Mouse (Mus musculus) spleen, adult 2 months (tissue): ENCODE results near the gene Gm20388. TPM values are rescaled to one million over a fixed set of nuclear protein-coding genes. Genes with fewer than 3 reads are reported as not detected.

Experiments
- DNase-seq, 2 experiments: peaks; one replicate each; pipeline versions ENCODE4 v3.0.0 to v3.0.0-alpha.2; 2012 to 2021; ENCODE audit warnings: low spot score in 2 of 2, low read depth in 1 of 2
- H3K27ac ChIP-seq: fragments of 200-500 bp; 2 replicates; pipeline ENCODE4 v1.5.1; 2012; ENCODE audit warnings: low read length, inconsistent platforms; ENCODE audit not compliant: insufficient read depth
- H3K27me3 ChIP-seq: fragments of 200-500 bp; 2 replicates; pipeline ENCODE4 v1.6.1; 2012; ENCODE audit warnings: mild to moderate bottlenecking, moderate library complexity, low read length, inconsistent platforms; ENCODE audit not compliant: control insufficient read depth, insufficient read depth
- H3K36me3 ChIP-seq: fragments of 200-500 bp; 2 replicates; pipeline ENCODE4 v1.6.1; 2012; ENCODE audit warnings: mild to moderate bottlenecking, low read length, inconsistent platforms; ENCODE audit not compliant: control insufficient read depth, insufficient read depth
- H3K4me1 ChIP-seq: fragments of 200-500 bp; 2 replicates; pipeline ENCODE4 v1.6.1; 2011; ENCODE audit warnings: inconsistent platforms; ENCODE audit not compliant: control insufficient read depth, insufficient read depth, insufficient read length
- H3K4me3 ChIP-seq: fragments of 200-500 bp; 2 replicates; pipeline ENCODE4 v1.5.1; 2011; ENCODE audit warnings: mild to moderate bottlenecking, inconsistent platforms; ENCODE audit not compliant: insufficient read depth, insufficient read length; ENCODE audit errors: extremely low read depth
- CTCF ChIP-seq: fragments of 200-500 bp; IDR thresholded peaks from 2 replicates; pipeline ENCODE4 v1.5.1; 2011; ENCODE audit warnings: mild to moderate bottlenecking, inconsistent platforms; ENCODE audit not compliant: insufficient read depth, insufficient read length, insufficient replicate concordance; ENCODE audit errors: extremely low read depth
- POLR2A ChIP-seq: fragments of 200-500 bp; IDR thresholded peaks from 2 replicates; pipeline ENCODE4 v1.6.1; 2011; ENCODE audit warnings: low read depth, low read length, inconsistent platforms
- WGBS: fragments of 180-500 bp; shearing (Covaris S2); methylation state at CpG from one replicate; pipeline ENCODE4 v1.1.7; 2018; 5-methylcytosine and 5-hydroxymethylcytosine counted together
- polyA plus RNA-seq: library from polyadenylated mRNA; depleted of rRNA; stranded (reverse); fragments of >200 nt; gene quantifications from 2 replicates; pipeline ENCODE4 v1.2.3, GENCODE M21; 2012

The Gm20388 gene
- polyA plus RNA-seq, 1 experiment = 26.1 TPM

DNA sequence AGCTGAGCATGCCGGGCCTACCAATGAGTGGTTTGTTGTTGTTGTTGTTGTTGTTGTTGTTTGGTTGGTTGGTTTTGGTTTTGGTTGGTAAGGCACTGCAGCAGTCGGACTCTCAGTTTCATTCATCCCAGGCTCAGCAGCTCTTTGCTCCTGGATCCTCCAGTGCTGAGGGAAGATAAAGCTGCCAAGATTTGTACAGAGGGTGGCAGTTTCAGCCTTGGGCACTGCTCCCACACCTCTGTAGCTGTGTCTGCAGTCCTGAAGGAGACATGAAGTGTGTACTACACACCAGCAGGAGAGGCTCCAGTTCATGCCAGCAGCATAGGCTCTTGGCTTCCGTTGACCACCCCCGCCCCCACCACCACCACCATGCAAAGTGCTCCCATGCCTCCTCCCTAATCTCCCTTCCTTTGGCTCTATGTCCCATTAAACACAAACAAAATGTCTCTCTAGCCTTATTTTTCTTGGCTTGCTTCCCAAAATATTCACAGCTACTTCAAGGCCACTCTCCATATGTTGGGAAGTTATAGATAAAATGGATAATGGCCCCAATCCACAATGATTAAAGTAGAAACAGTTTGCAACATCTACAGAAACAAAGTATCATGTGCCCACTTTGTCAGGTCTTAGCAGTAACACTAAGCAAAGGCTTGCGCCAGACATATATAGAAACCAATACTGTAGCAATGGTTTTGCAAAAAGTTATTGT lies 3740.9 kb downstream of the Gm20388 start:
- Histone ChIP-seq H3K27me3 (peaks cover 14% of the 10 kb centered on the region), H3K36me3 (no peaks in the 10 kb centered on the region), H3K27ac (no peak overlapping the region), H3K4me3 (no peak overlapping the region), H3K4me1 (no peaks in the 10 kb centered on the region)
- no peak for TF ChIP-seq CTCF
- no peak for TF ChIP-seq POLR2A
- no peak for DNase-seq
- whole genome bisulfite sequencing = 82% methylated on average over 5 of the region's 5 CpGs

GRCm38 (mm10) chr8:123652641-123653040 lies 3742.0 kb downstream of the Gm20388 start:
- 67% methylated on average over 4 of the region's 4 CpGs for WGBS
- Histone ChIP-seq H3K4me3 (no peak overlapping the region), H3K27ac (no peak overlapping the region), H3K27me3 (peaks cover 14% of the 10 kb centered on the region), H3K36me3 (no peaks in the 10 kb centered on the region), H3K4me1 (no peaks in the 10 kb centered on the region)
- no peak for DNase-seq
- no peak for TF ChIP-seq POLR2A
- TF ChIP-seq CTCF = no peak

DNA sequence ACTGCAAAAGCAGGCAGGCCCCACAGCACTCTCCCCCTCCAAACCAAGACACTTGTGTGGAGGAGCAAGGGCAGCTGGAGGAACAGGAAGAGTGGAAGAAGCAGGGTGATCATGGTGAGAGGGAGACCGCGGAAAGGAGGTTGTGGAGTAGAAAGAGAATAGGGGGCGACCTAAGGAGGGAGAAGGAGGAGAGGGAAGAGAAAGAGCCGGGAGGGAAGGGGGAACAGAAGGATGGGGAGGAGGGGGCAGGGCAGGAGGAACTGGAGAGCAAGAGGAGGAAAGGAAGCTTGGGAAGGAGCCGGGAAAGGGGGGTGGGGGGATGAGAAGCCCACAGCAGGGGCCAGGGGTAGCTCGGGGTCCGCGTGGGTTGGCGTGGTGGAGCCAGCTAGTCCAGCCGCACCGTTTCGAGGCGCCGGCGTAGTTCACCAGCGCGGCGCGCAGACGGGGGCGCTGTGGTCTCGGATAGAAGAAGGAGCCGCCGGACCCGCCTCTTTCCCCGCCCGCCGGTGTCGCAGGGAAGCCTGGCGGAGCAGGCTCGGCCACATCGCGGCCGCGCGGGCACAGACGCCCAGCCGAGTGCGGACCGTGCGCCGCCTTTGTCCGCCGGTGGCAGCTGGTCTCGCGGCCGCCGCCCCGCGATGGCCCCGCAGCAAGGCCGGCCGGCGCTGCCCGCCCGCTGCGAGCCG lies 3742.8 kb downstream of the Gm20388 start, which contains the start of gene Rhou:
Gene Rhou (plus strand): TSS at position 622 of the 686 bp plus-strand sequence.
- peak in 1 of 2 experiments; percentile 46 for DNase-seq

GRCm38 (mm10) chr8:123653994-123654569 lies 3743.4 kb downstream of the Gm20388 start:
- TF ChIP-seq POLR2A = no peak
- TF ChIP-seq CTCF = no peak
- H3K27ac ChIP-seq = no peak overlapping the region
- H3K4me1 ChIP-seq = no peaks in the 10 kb centered on the region
- no peak for DNase-seq
- peak overlapping the region; percentile 48; the same call in 1 of the 2 replicates for H3K4me3 ChIP-seq
- WGBS = 4% methylated on average over 72 of the region's 77 CpGs
- H3K36me3 ChIP-seq = no peaks in the 10 kb centered on the region
- peaks cover 14% of the 10 kb centered on the region for H3K27me3 ChIP-seq

More for the DNA sequence above, 3742.8 kb downstream of the Gm20388 start, which contains the start of gene Rhou:
- H3K27me3 ChIP-seq = peaks cover 14% of the 10 kb centered on the region
- H3K4me3 ChIP-seq = peak within 1 kb of the TSS; percentile 48; the same call in 1 of the 2 replicates
- under 1% methylated on average over 57 of the region's 58 CpGs for WGBS
- H3K27ac ChIP-seq = no peak within 1 kb of the TSS
- no peaks in the 10 kb centered on the region for H3K4me1 ChIP-seq
- no peaks in the 10 kb centered on the region for H3K36me3 ChIP-seq
- TF ChIP-seq POLR2A (no peak), CTCF (no peak)

- no peak for TF ChIP-seq CTCF
- TF ChIP-seq POLR2A = no peak
- no peak overlapping the region; the same call in 1 of the 2 replicates for H3K4me3 ChIP-seq
- H3K36me3 ChIP-seq = no peaks in the 10 kb centered on the region
- DNase-seq = no peak
- H3K27me3 ChIP-seq = peaks cover 14% of the 10 kb centered on the region
- H3K27ac ChIP-seq = no peak overlapping the region
- 62% methylated on average over 5 of the region's 5 CpGs for WGBS
- H3K4me1 ChIP-seq = no peaks in the 10 kb centered on the region
These were observed 3744.1 kb downstream of the Gm20388 start for GRCm38 (mm10) chr8:123654763-123655162.

DNA sequence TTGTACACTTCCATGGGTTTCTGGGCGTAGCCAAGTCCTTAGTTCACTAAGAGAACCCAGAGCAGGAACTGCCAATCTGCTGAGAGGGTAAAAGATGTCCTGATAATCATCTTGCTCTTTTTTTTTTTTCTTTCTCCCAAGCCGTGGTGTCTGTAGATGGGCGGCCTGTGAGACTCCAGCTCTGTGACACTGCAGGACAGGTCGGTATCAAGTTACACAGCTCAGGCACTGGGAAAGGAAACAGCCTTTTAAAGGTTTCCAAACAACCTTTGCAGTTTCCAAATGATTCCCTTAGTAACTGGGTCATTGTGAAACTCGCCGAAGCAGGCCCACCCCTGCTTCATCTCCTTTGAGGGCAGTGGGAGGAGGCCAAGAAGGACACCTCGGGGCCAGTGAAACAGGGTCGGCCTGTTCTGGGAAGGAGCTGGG lies 3744.7 kb downstream of the Gm20388 start:
- H3K4me3 ChIP-seq = no peak overlapping the region
- TF ChIP-seq POLR2A (no peak), CTCF (no peak)
- H3K4me1 ChIP-seq = no peaks in the 10 kb centered on the region
- H3K36me3 ChIP-seq = no peaks in the 10 kb centered on the region
- 45% methylated on average over 8 of the region's 8 CpGs for WGBS
- no peak for DNase-seq
- no peak overlapping the region for H3K27ac ChIP-seq
- H3K27me3 ChIP-seq = peaks cover 14% of the 10 kb centered on the region
